Mouse (Mus musculus) retina, postnatal 1 day (tissue): ENCODE results near the gene Slc4a10.

Experiments
- DNase-seq: peaks from one replicate; pipeline ENCODE4 v3.0.0-alpha.2; 2012

The Slc4a10 gene

DNA sequence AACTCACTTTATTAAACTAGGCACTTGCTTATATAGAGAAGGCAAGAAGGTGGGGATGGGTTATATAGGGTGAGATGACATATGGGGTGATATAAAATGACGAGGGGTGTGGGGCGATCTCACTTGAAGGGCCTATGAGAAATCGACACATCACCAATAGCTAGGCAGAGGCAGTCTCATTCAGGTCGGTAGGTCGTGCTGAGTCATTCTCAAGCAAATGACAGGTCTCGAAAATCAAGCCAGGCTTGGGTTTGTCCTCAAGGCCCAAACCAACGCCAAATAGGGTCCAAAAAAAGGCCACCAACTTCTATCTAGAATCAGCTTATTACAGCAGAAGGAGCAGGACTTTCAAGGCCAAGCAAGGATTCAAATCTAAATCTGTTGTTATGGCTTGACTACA lies 233.5 kb downstream of the Slc4a10 start:
- no peak for DNase-seq

GRCm38 (mm10) chr2:62285026-62285425 lies 238.8 kb downstream of the Slc4a10 start:
- no peak for DNase-seq

DNA sequence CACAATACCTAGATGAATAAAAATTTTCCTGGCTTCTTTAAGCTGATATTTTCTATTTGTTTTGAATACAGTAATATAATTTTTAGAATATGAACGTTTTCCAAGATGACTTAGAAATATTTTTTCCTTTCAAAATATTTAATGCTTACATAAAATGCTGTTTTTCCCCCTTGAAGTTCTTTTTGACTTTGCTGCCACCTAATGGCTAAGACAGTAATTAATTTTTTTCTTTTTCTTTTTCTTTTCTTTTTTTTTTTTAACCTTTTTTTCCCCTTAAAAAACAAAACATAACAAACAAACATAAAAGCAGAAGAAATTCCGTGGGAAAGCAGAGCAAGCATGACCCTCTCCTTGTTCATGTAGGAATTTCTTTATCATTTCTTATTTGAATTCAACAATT lies 239.6 kb downstream of the Slc4a10 start:
- DNase-seq, result no peak

DNA sequence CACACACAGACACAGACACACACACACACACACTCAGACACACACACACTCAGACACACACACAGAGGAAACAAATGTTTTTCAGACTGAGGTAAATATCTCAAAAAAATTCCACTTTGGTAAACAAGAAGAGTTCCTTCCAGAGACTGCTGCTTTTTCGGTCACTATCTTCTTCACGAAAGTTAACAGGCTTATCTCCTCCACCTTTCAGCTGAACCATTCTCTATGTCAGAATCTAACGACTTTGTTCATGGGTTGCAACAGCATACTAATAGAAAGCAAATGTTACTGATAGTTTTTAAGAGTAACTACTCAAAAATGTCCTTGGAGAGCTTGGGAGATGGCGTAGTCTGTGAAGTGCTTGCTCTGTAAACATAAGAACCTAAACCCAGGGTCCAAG lies 241.3 kb downstream of the Slc4a10 start:
- DNase-seq, result no peak

DNA sequence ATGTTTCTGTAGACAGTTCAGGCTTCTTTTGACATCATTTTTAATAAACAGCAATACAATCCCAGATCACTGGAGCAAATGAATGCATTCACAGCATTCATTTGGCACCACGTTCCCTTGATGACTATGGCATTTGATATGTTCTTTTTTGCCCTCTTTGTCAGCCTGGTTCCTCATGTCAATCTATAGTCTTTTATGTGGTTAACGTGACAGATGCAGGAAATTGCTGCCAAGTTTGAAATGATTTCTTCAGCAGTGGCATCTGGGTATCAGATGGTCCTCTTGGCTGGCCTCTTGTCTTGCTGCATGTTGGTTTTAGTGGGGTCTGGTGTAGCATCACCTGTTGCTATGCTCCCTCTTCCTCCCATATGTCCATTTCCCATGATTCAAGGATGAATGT lies 247.6 kb downstream of the Slc4a10 start:
- no peak for DNase-seq

DNA sequence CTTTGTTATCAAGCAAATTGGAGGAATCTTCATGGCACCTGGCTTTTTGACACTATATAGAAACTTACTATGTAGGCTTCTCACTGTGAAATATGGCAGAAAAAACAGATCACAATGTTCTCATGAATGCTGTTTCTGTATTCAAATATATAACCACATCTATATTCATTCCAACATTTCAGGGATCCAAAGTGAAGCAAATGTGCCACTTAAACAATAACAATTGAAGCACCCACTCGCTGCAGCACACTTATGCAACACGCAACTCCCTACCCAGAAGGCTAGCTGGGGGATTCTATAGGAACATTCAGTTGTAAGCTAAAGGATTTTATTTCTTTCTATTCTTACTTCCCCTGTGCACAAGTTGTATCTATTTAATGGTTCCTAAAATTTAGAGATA lies 255.5 kb downstream of the Slc4a10 start:
- DNase-seq, result no peak

DNA sequence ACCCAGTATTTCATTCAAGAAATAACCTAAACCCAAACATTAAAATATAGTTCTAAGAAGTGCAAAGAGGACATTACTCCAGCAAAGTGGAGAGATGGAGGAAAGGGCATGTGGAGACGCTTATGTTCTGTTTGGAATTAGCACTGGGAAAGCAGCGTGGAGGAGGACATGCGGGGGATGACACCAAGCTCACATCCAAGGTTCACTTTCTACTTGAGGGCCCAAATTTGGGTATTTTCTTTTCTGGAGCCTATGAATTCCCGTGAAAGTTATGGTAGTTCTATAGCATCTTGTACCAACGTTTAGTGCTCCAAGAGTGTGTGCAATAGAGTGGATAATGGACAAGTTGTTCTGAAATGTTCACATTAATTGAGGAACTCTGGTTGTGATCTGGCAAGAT lies 260.7 kb downstream of the Slc4a10 start:
- DNase-seq, result no peak

DNA sequence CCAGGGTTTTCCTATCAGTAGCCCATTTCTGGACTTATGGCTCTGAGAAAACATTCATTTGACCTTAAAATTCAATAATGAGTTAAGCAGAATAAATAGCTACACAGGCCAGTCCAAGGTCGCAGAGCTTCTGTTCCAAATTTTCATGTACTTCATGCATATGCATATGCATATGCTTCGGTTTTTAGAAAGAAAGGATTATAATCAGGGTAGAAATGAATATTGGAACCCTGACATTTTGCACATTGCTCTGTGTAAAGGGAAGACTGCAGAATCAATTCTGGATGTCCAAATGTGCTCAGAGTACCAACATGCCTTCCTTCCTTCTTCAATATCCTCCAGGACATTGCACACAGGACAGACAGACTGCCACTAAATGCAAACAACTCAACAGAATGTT lies 261.2 kb downstream of the Slc4a10 start:
- no peak for DNase-seq

GRCm38 (mm10) chr2:62316930-62317329 lies 270.7 kb downstream of the Slc4a10 start:
- DNase-seq, result no peak

GRCm38 (mm10) chr2:62319489-62319888 lies 273.2 kb downstream of the Slc4a10 start:
- no peak for DNase-seq

DNA sequence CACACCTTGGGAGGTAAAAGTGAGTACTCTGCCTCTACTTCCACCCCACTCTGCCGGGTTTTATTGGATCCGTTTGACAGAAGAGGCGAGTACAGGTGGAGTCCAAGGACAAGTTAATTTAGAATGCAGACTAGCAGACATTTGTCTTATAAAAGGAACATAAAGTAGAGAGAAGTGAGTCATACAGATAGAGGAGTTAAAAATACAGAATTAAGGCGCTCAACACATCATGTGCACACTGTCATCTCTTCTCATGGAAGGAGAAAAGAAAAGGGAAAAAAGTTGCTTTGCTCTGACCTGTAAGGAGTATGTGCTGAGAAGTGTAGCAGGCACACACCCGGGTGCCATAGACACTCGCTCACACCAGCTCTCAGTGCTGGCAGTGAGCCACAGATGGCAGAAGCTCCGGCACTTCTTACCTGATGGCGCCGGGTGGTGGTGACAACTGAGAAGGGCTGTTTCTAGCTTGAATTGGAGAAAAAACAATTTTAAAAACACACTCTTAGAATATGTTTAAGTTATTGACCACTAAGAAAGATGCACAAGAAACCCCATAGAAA lies 276.9 kb downstream of the Slc4a10 start:
- DNase-seq, result no peak

- DNase-seq, result no peak
Observed at GRCm38 (mm10) chr2:62325388-62325787, 279.1 kb downstream of the Slc4a10 start.

DNA sequence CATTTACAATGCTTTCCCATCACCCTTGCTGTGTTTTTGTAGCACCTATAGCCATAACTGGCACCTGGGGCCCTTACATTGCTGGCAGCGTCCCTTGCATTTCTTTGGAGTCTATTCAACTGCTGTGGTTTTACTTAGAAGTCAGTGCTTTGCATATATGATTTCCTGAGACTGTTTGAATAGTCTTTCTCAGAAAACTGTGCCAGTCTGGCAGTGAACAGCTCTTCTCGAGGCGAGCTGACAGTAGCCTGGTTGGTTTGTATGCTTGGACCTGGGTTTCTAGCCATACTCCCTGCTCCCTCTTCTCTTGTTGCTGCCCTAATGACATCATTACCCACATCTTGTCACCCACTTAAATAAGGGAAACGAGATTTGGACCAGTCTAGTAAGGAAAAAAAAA lies 285.7 kb downstream of the Slc4a10 start:
- DNase-seq, result no peak

- no peak for DNase-seq
Observed at GRCm38 (mm10) chr2:62332465-62332864, 286.2 kb downstream of the Slc4a10 start.

- DNase-seq, result no peak
Observed at GRCm38 (mm10) chr2:62334397-62335243, 288.4 kb downstream of the Slc4a10 start.

DNA sequence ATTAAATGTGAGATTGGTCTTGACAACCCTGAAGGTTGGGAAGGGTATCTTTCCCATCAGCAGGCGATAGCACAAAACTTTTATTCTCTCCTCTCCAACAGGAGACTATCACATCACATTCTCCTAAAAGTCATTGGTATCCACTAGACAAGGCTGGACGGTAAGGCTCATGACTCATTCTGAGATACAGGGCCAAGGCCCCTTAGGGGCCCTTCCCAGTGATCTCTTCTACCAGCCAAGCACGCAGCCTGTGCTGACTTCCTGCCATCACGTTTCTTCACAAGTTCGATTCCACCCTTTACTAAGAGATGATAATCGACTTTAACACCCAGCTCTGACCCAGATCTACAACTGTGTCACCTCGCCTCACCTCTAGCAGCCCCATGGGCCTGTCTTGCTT lies 290.8 kb downstream of the Slc4a10 start:
- DNase-seq, result no peak

DNA sequence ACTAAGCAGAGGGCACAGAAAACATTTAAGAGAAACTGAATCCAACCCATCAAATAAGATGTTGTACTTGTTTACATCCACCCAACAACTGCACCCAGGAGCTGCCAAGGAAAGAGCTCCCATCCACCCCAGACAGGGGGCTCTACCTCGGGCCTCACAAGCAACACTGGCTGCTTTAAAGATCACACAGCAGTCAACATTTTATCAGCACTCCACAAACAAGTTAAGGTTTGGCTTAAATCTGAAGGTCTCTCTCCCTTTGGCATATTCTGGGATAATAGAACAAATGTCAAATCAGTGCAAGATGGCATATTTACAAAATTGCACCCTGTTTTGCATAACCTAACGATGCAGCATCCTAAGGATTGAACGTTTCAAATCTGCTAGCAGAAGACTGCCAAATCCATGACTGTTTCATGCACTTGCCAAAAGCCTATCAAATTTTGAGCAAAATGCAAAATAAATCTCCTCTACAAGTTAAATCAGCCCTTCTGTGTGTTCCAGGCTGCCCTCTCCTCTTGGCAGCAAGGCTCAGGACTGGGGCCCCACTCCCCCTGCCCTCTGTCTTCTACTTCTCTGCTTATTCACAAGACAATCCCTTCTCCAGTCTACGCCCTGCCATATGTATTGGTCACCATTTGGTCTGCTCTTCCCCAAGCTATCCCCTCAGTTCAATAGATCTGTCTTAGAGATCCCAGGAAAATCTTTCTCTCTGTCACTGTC lies 293.1 kb downstream of the Slc4a10 start:
- no peak for DNase-seq

DNA sequence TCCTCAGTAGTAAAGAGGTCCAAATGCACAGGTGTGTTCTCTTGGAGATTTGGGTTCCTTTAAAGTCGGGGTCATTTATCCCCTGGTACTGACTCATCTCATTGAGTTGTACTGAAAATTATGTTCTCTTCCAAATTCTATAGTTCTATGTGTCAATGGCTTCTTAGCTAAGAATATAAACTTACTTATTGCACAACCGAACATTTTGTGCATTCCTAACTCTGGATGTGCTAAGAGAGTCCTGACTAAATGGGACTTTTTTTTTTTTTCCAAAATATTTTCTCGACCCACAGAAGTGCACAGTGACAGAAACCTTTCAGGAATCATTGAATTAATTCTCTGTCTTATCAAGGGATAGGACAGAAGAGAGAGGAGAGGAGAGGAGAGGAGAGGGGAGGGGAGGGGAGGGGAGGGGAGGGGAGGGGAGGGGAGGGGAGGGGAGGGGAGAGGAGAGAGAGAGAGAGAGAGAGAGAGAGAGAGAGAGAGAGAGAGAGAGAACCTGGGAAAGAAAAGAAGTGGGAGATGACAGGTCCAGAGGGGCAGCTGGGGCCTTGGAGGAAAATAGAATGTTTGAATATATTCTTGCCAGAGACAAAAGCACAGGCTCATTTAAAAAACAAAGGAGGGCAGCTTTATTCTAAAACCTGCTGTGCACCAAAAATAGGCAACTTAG lies 294.9 kb downstream of the Slc4a10 start:
- no peak for DNase-seq

DNA sequence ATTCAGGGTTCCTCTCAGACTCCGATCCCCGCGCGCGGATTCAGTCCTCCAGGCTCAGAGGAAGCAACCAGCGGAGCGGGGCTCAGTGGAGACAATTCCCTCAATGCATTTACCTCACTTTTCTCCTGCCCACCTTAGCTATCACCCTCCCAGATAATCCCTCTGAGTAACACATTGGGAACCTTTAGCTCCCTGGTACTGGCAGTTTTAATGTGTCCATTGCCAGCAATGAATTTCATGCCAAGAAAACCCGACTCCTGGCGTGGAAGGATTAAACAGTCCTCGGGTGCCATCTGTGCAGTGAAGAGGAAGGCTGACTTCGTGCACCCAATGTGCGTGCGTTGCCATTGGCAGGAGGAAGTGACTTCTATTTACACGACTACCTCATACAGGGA lies 295.5 kb downstream of the Slc4a10 start:
- DNase-seq, result peak; percentile 32

- peak; percentile 53 for DNase-seq
Observed at GRCm38 (mm10) chr2:62344367-62344766, 298.1 kb downstream of the Slc4a10 start.

GRCm38 (mm10) chr2:62346771-62347170 lies 300.5 kb downstream of the Slc4a10 start:
- peak; percentile 60 for DNase-seq

GRCm38 (mm10) chr2:62347762-62348161 lies 301.5 kb downstream of the Slc4a10 start:
- no peak for DNase-seq

DNA sequence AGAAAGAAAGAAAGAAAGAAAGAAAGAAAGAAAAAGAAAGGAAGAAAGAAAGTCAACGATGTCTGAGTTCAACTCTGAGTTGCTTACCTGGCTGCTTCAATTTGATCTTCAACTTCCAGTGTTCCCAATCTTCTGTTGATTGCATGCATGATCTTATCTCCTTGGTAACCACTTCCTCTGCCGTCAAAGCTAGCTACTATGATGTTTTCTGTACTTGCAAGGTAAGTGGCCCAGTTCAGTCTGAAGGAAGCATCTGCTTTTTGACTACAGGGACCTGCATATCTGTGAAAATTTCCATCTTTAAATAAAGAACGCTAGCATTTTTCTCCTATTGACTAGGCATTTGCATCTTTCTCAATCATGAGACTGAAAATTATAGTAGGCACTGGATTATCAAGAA lies 305.8 kb downstream of the Slc4a10 start:
- no peak for DNase-seq

- peak; percentile 31 for DNase-seq
Observed at GRCm38 (mm10) chr2:62355766-62356165, 309.5 kb downstream of the Slc4a10 start.
